In genomic region chr12:79297884-79298636, GRCm38 (mm10) we compare ENCODE assay signal across 7 mouse cellular contexts. TPM values are rescaled to one million over a fixed set of nuclear protein-coding genes. Genes with fewer than 3 reads are reported as not detected.
DNase-seq lines count a peak whose midpoint lies in the region; ATAC-seq and TF ChIP-seq lines count a peak whose summit lies in the region.

No protein-coding gene starts in this region.

- no peaks in the 10 kb centered on the region for H3K9me3 ChIP-seq in forebrain, embryonic 12.5 days
- no peaks in the 10 kb centered on the region for H3K9me3 ChIP-seq in liver, embryonic 13.5 days (replicated peaks)

- no peak overlapping the region for H3K27ac ChIP-seq in testis, adult 2 months (ENCODE audit: control insufficient read depth, insufficient read depth, low read depth, low read length)
- no peak overlapping the region for H3K27ac ChIP-seq in forebrain, embryonic 12.5 days
- peak overlapping the region; percentile 80 for H3K27ac ChIP-seq in liver, embryonic 13.5 days

- ATAC-seq in forebrain, embryonic 12.5 days (ENCODE audit: low FRiP score) = no peak
- no peak for ATAC-seq in liver, embryonic 13.5 days (ENCODE audit: low read depth)
- ATAC-seq in monocyte, adult 5-6 weeks (replicated peaks; ENCODE audit: insufficient number of reproducible peaks, low FRiP score, low TSS enrichment, poor library complexity, severe bottlenecking) = no peak
- ATAC-seq in activated CD4-positive, CD25-positive, alpha-beta regulatory T cell, adult 4 months = no peak

- no peak for TF ChIP-seq CTCF in testis, adult 2 months (IDR thresholded peaks at IDR 0.05; ENCODE audit: control insufficient read depth, insufficient read depth, insufficient replicate concordance, low read depth, low read length)

- H3K36me3 ChIP-seq in testis, adult 2 months (ENCODE audit: control insufficient read depth, insufficient read depth, low read length) = no peaks in the 10 kb centered on the region
- H3K36me3 ChIP-seq in forebrain, embryonic 12.5 days (replicated peaks) = no peaks in the 10 kb centered on the region; the same call in 1 of the 2 replicates
- peaks cover 11% of the 10 kb centered on the region for H3K36me3 ChIP-seq in liver, embryonic 13.5 days

- peak overlapping the region; percentile 94; the same call in 1 of the 2 replicates for H3K4me3 ChIP-seq in testis, adult 2 months (ENCODE audit: control insufficient read depth, low read depth, low read length)
- H3K4me3 ChIP-seq in forebrain, embryonic 12.5 days (replicated peaks) = peak overlapping the region; percentile 63
- H3K4me3 ChIP-seq in liver, embryonic 13.5 days (replicated peaks) = peak overlapping the region; percentile 76

- DNase-seq in testis, postnatal 14 days (ENCODE audit: low spot score) = no peak
- DNase-seq in liver, embryonic 13.5 days = no peak
- DNase-seq in layer of hippocampus, postnatal 10 days (ENCODE audit: low spot score in 2 of 2) = no peak

- peaks cover 5% of the 10 kb centered on the region for H3K4me1 ChIP-seq in testis, adult 2 months (ENCODE audit: control insufficient read depth, insufficient read depth, low read length)
- H3K4me1 ChIP-seq in forebrain, embryonic 12.5 days = peaks cover 13% of the 10 kb centered on the region
- H3K4me1 ChIP-seq in liver, embryonic 13.5 days (replicated peaks) = peaks cover 34% of the 10 kb centered on the region

- WGBS in forebrain, embryonic 12.5 days = 17% methylated on average over 15 of the region's 15 CpGs
- WGBS in liver, embryonic 13.5 days (ENCODE audit: insufficient replicate concordance) = 5% methylated on average over 15 of the region's 15 CpGs

- no peak for TF ChIP-seq POLR2A in testis, adult 2 months (IDR thresholded peaks at IDR 0.05; ENCODE audit: control insufficient read depth, low read depth, low read length)

- H3K9ac ChIP-seq in forebrain, embryonic 12.5 days = peak overlapping the region; percentile 55
- peak overlapping the region; percentile 72 for H3K9ac ChIP-seq in liver, embryonic 13.5 days

- H3K4me2 ChIP-seq in forebrain, embryonic 12.5 days = peak overlapping the region; percentile 72
- peak overlapping the region; percentile 90 for H3K4me2 ChIP-seq in liver, embryonic 13.5 days

- H3K27me3 ChIP-seq in testis, adult 2 months (ENCODE audit: control insufficient read depth, insufficient read depth, low read length) = no peaks in the 10 kb centered on the region
- H3K27me3 ChIP-seq in forebrain, embryonic 12.5 days = no peaks in the 10 kb centered on the region
- H3K27me3 ChIP-seq in liver, embryonic 13.5 days = no peaks in the 10 kb centered on the region

RNA-seq across cellular contexts. Expression of gene Rad51b, which starts 1.0 kb away (rescaled TPM):
- 1.9 and 2.7 TPM in 2 replicates for polyA plus RNA-seq in testis, adult 2 months (2012; rRNA removed)
- polyA plus RNA-seq in forebrain, embryonic 12.5 days (2016; fragmentation: Nextera tagmentation; extraction: Ambion mirVana) = 7.2 and 7.7 TPM in 2 replicates
- 5.2 and 5.5 TPM in 2 replicates for polyA plus RNA-seq in liver, embryonic 13.5 days (2015; fragmentation: Nextera tagmentation; extraction: Ambion mirVana)
- total RNA-seq in monocyte, adult 5-6 weeks (2017) = 0.29 TPM in 1 of 3 replicates, not detected in the others
- polyA plus RNA-seq in activated CD4-positive, CD25-positive, alpha-beta regulatory T cell, adult 4 months (2017; shearing (Covaris generic)) = 1 to 10 TPM; 1.9 to 2.8 TPM
- total RNA-seq in layer of hippocampus, postnatal 10 days (2021) = under 1 TPM; 0.47 to 0.69 TPM

RNA-seq across cellular contexts. Expression of gene Zfyve26, which starts 2.0 kb away (rescaled TPM):
- 10.6 and 11.2 TPM in 2 replicates for polyA plus RNA-seq in testis, adult 2 months (2012; rRNA removed)
- 13.4 and 15.2 TPM in 2 replicates for polyA plus RNA-seq in forebrain, embryonic 12.5 days (2016; fragmentation: Nextera tagmentation; extraction: Ambion mirVana)
- 6.3 and 6.6 TPM in 2 replicates for polyA plus RNA-seq in liver, embryonic 13.5 days (2015; fragmentation: Nextera tagmentation; extraction: Ambion mirVana)
- total RNA-seq in monocyte, adult 5-6 weeks (2017) = 16.7 to 50.3 TPM (median 30.7 TPM) in 3 replicates
- polyA plus RNA-seq in activated CD4-positive, CD25-positive, alpha-beta regulatory T cell, adult 4 months (2017; shearing (Covaris generic)) = 10 to 100 TPM; 16.4 to 23.8 TPM
- total RNA-seq in layer of hippocampus, postnatal 10 days (2021) = 10 to 100 TPM; 23.8 to 26.4 TPM
